ENCODE assay signal across 9 mouse cellular contexts in the genomic region with DNA sequence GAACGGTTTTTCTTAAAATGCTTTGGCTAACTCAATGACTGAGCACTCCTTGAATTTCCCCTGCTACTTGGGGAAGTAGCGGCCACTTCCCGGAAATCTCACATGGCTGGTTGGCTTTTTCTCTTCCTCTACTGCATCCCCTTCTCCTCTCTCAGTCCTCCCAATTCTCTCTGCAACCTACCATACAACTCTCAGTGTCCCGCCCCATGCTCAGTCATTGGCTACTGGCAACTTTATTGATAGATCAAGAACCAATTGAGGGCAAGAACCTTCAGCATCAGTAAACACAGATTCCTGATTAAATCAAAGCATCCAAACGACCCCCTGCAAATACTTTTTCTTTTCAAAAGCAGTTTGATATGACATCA. TPM values are rescaled to one million over a fixed set of nuclear protein-coding genes. Genes with fewer than 3 reads are reported as not detected.
A peak's percentile ranks its signal among the peaks of the same experiment; 100 is the strongest.
DNase-seq lines count a peak whose midpoint lies in the region; ATAC-seq and TF ChIP-seq lines count a peak whose summit lies in the region.
"Had no signal": no experiment of that assay in that cellular context is flagged by ENCODE, and none has a peak within 500 bp of the region (broad histone marks: within the 10 kb centered on the region; RNA-seq: fewer than 3 reads in every experiment).

No protein-coding gene starts in this region.

- peak overlapping the region; percentile 44 for H3K4me3 ChIP-seq in embryonic facial prominence, embryonic 15.5 days (replicated peaks)
- H3K4me3 ChIP-seq in intestine, embryonic 16.5 days (ENCODE audit: low read length) = peak overlapping the region; percentile 32
- H3K4me3 ChIP-seq in liver, embryonic 15.5 days (replicated peaks) = peak overlapping the region; percentile 24
- peak overlapping the region; percentile 28 for H3K4me3 ChIP-seq in stomach, postnatal 0 days (ENCODE audit: low read depth, low read length)

- H3K36me3 ChIP-seq in embryonic facial prominence, embryonic 15.5 days = no peaks in the 10 kb centered on the region
- no peaks in the 10 kb centered on the region for H3K36me3 ChIP-seq in intestine, embryonic 16.5 days (ENCODE audit: control insufficient read depth, insufficient read depth, low read length)
- H3K36me3 ChIP-seq in liver, embryonic 15.5 days (replicated peaks) = no peaks in the 10 kb centered on the region
- no peaks in the 10 kb centered on the region for H3K36me3 ChIP-seq in stomach, postnatal 0 days (ENCODE audit: control insufficient read depth, insufficient read depth, low read length)

- no peak for ATAC-seq in embryonic facial prominence, embryonic 15.5 days (ENCODE audit: insufficient number of reproducible peaks, low FRiP score, low TSS enrichment, low read depth)
- no peak for ATAC-seq in intestine, embryonic 16.5 days
- no peak for ATAC-seq in liver, embryonic 15.5 days (ENCODE audit: insufficient read depth)
- no peak for ATAC-seq in stomach, postnatal 0 days (ENCODE audit: low FRiP score, low TSS enrichment)
- ATAC-seq: Patski had no signal

- peak; percentile 95 for DNase-seq in heart, adult 11 months
- DNase-seq in heart, postnatal 14 days = no peak
- DNase-seq in MN1 (ENCODE audit: low spot score) = peak; percentile 43
- peak; percentile 42 for DNase-seq in stomach, postnatal 0 days (ENCODE audit: low spot score)
- no peak for DNase-seq in ovary, postnatal 14 days (ENCODE audit: low spot score)

- intact Hi-C loops in heart, postnatal 14 days (cut with DNase I) = no loop called here

- no peak for TF ChIP-seq CTCF in stomach, postnatal 0 days (IDR thresholded peaks at IDR 0.05; ENCODE audit: low read depth)

- no peaks in the 10 kb centered on the region for H3K27me3 ChIP-seq in embryonic facial prominence, embryonic 15.5 days
- H3K27me3 ChIP-seq in intestine, embryonic 16.5 days (replicated peaks; ENCODE audit: control insufficient read depth, insufficient read depth, low read length) = no peaks in the 10 kb centered on the region
- peaks cover 3% of the 10 kb centered on the region; the same call in 1 of the 2 replicates for H3K27me3 ChIP-seq in liver, embryonic 15.5 days
- H3K27me3 ChIP-seq in stomach, postnatal 0 days (ENCODE audit: control insufficient read depth, insufficient read depth, low read length) = no peaks in the 10 kb centered on the region
- H3K27me3 ChIP-seq: Patski had no signal

- 2% methylated on average over 5 of the region's 5 CpGs for WGBS in embryonic facial prominence, embryonic 15.5 days
- WGBS in intestine, embryonic 16.5 days = 17% methylated on average over 5 of the region's 5 CpGs
- 10% methylated on average over 5 of the region's 5 CpGs for WGBS in liver, embryonic 15.5 days (ENCODE audit: insufficient replicate concordance)
- WGBS in stomach, postnatal 0 days = 20% methylated on average over 5 of the region's 5 CpGs

- H3K4me2 ChIP-seq in embryonic facial prominence, embryonic 15.5 days (replicated peaks) = peak overlapping the region; percentile 63
- H3K4me2 ChIP-seq in intestine, embryonic 16.5 days (ENCODE audit: low read depth, low read length) = peak overlapping the region; percentile 51
- peak overlapping the region; percentile 55 for H3K4me2 ChIP-seq in liver, embryonic 15.5 days
- H3K4me2 ChIP-seq in stomach, postnatal 0 days (replicated peaks; ENCODE audit: low read depth) = peak overlapping the region; percentile 38

- TF ChIP-seq EP300 in stomach, postnatal 0 days (optimal IDR thresholded peaks at IDR 0.05) = no peak

- peaks cover 25% of the 10 kb centered on the region for H3K4me1 ChIP-seq in embryonic facial prominence, embryonic 15.5 days
- peaks cover 16% of the 10 kb centered on the region for H3K4me1 ChIP-seq in intestine, embryonic 16.5 days (ENCODE audit: control insufficient read depth, insufficient read depth, low read length)
- peaks cover 38% of the 10 kb centered on the region for H3K4me1 ChIP-seq in liver, embryonic 15.5 days (replicated peaks)
- 0 out of 2 replicates have a peak, but pooled peaks cover 2% of the 10 kb centered on the region for H3K4me1 ChIP-seq in stomach, postnatal 0 days (replicated peaks; ENCODE audit: control insufficient read depth, insufficient read depth)

- H3K27ac ChIP-seq in embryonic facial prominence, embryonic 15.5 days (replicated peaks) = no peak overlapping the region
- no peak overlapping the region for H3K27ac ChIP-seq in intestine, embryonic 16.5 days (ENCODE audit: low read length)
- H3K27ac ChIP-seq in liver, embryonic 15.5 days (replicated peaks) = no peak overlapping the region
- no peak overlapping the region for H3K27ac ChIP-seq in stomach, postnatal 0 days (replicated peaks)

- no peaks in the 10 kb centered on the region for H3K9me3 ChIP-seq in embryonic facial prominence, embryonic 15.5 days (replicated peaks)
- no peaks in the 10 kb centered on the region for H3K9me3 ChIP-seq in intestine, embryonic 16.5 days (ENCODE audit: control insufficient read depth, low read length)
- H3K9me3 ChIP-seq in liver, embryonic 15.5 days (replicated peaks) = no peaks in the 10 kb centered on the region
- H3K9me3 ChIP-seq in stomach, postnatal 0 days (ENCODE audit: control insufficient read depth, low read length) = no peaks in the 10 kb centered on the region

- no peak overlapping the region for H3K9ac ChIP-seq in embryonic facial prominence, embryonic 15.5 days
- 0 out of 2 replicates have a peak overlapping the region, but pooled peaks have one; percentile 4 for H3K9ac ChIP-seq in intestine, embryonic 16.5 days (ENCODE audit: low read depth, low read length)
- H3K9ac ChIP-seq in liver, embryonic 15.5 days = no peak overlapping the region
- H3K9ac ChIP-seq in stomach, postnatal 0 days (ENCODE audit: low read length) = no peak overlapping the region

RNA-seq across cellular contexts. Expression of a gene that starts 3.2 kb away (rescaled TPM):
- 10 to 100 TPM; 29.0 to 29.9 TPM for total RNA-seq in heart, postnatal 14 days (2021)
- 17.9 and 20.7 TPM in 2 replicates for polyA plus RNA-seq in embryonic facial prominence, embryonic 15.5 days (2015; fragmentation: Nextera tagmentation; extraction: Ambion mirVana)
- 16.6 and 21.0 TPM in 2 replicates for polyA plus RNA-seq in intestine, embryonic 16.5 days (2015; fragmentation: Nextera tagmentation; extraction: Ambion mirVana)
- polyA plus RNA-seq in liver, embryonic 15.5 days (2015; fragmentation: Nextera tagmentation; extraction: Ambion mirVana) = 3.5 and 3.7 TPM in 2 replicates
- polyA plus RNA-seq in stomach, postnatal 0 days (2015; fragmentation: Nextera tagmentation; extraction: Ambion mirVana) = 10.5 and 13.2 TPM in 2 replicates

RNA-seq across cellular contexts. Expression of a gene that starts 47.8 kb away (rescaled TPM):
- 1 to 10 TPM; 9.1 to 9.5 TPM for total RNA-seq in heart, postnatal 14 days (2021)
- polyA plus RNA-seq in embryonic facial prominence, embryonic 15.5 days (2015; fragmentation: Nextera tagmentation; extraction: Ambion mirVana) = 28.9 and 31.0 TPM in 2 replicates
- polyA plus RNA-seq in intestine, embryonic 16.5 days (2015; fragmentation: Nextera tagmentation; extraction: Ambion mirVana) = 12.8 and 13.0 TPM in 2 replicates
- polyA plus RNA-seq in liver, embryonic 15.5 days (2015; fragmentation: Nextera tagmentation; extraction: Ambion mirVana) = 5.6 and 5.9 TPM in 2 replicates
- 5.9 and 6.4 TPM in 2 replicates for polyA plus RNA-seq in stomach, postnatal 0 days (2015; fragmentation: Nextera tagmentation; extraction: Ambion mirVana)

Comparison
In these comparisons a context has a peak if more than half of its experiments do, and no peak if none do; other contexts are left out.
1. DNase-seq: peak in heart, adult 11 months (single experiment), MN1 (single experiment) and stomach, postnatal 0 days (single experiment); none in heart, postnatal 14 days (0 of 2) and ovary, postnatal 14 days (single experiment).
2. Peak in every context shown above with its lines, with median percentiles within 50 percentile points of each other: H3K4me2 ChIP-seq and H3K4me3 ChIP-seq.